Mouse (Mus musculus) brown adipose tissue, adult 24 weeks (tissue): ENCODE measurements around the gene Rsf1. TPM values are rescaled to one million over a fixed set of nuclear protein-coding genes. Genes with fewer than 3 reads are reported as not detected.

ENCODE experiments used
- H3K27ac ChIP-seq: fragments of 200-500 bp; replicated peaks from 2 replicates; pipeline ENCODE4 v1.5.1; 2012; ENCODE audit warnings: low read depth, mild to moderate bottlenecking, low read length
- H3K4me1 ChIP-seq: fragments of 200-500 bp; 2 replicates; pipeline ENCODE4 v1.6.1; 2012; ENCODE audit warnings: low read length, mixed read lengths; ENCODE audit not compliant: control insufficient read depth, insufficient read depth, insufficient read length
- H3K4me3 ChIP-seq: fragments of 200-500 bp; 2 replicates; pipeline ENCODE4 v1.5.1; 2012; ENCODE audit warnings: low read depth, mild to moderate bottlenecking, low read length, moderate library complexity; ENCODE audit not compliant: insufficient read depth
- polyA plus RNA-seq: library from polyadenylated mRNA; stranded (reverse); fragments of >200 nt; gene quantifications from 2 replicates; pipeline ENCODE4 v1.2.4, GENCODE M21; 2012; ENCODE audit not compliant: missing spikeins, insufficient read depth, insufficient read length

Gene Rsf1
- polyA plus RNA-seq, 1 experiment = 9.5 TPM

DNA sequence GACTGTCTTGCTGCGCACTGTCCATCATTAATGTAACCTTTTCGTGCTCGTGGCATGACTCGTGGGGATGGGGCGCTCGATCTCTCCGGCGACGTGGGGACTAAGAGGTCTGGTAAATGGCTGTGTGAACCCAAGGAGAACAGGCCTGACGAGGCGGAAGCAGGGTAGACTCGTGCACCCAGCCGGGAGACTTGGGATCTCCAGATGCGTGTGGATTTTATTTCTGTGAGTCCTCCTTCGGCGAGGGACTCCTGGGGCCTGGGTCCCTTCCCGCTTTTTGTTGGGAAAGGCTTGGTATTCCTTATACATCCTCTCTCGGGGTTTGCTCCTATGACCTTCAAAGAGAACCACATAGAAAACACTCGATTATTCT, 116.4 kb downstream of the Rsf1 start:
- Histone ChIP-seq H3K27ac (peak overlapping the region; percentile 45), H3K4me1 (peaks cover 4% of the 10 kb centered on the region), H3K4me3 (peak overlapping the region; percentile 93)

DNA sequence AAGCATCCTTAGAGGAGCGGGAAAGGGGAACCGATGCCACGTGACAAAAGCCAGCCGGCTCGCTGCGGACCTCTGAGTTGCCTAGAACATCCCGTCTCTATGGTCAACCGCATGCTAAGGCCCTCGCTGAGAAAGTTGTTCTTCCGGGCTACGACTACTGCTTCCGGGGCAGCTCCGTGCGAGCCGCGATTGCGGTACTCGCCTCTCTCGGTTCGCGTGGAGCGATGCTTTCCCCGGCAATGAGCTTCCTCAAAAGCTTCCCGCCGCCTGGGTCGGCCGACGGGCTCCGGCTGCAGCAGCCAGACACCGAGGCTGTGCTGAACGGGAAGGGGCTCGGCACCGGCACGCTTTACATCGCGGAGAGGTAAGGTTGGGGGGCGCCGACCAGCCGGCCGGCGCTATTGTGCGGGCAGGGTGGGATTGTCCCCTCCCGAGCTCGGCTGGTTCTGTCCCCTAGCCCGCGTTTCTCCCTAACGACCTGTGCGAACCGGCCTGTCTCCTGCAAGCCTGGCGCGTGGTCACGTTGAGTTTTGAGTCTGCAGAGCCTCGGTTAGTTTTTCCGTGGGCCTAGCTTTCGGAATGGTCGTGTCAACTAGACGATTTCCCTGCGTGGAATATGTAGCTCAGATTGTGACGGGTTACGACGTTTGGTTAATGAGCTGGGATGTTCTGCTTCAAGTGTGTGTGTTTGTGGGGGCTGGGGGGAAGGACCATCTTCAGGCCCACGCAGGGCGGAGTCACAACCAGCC, 117.0 kb downstream of the Rsf1 start, which contains the start of gene Clns1a:
Gene Clns1a (plus strand): TSS at position 129 of the 749 bp plus-strand sequence.
- H3K4me1 ChIP-seq = peaks cover 6% of the 10 kb centered on the region
- H3K27ac ChIP-seq = peak within 1 kb of the TSS; percentile 45
- H3K4me3 ChIP-seq = peak within 1 kb of the TSS; percentile 93

DNA sequence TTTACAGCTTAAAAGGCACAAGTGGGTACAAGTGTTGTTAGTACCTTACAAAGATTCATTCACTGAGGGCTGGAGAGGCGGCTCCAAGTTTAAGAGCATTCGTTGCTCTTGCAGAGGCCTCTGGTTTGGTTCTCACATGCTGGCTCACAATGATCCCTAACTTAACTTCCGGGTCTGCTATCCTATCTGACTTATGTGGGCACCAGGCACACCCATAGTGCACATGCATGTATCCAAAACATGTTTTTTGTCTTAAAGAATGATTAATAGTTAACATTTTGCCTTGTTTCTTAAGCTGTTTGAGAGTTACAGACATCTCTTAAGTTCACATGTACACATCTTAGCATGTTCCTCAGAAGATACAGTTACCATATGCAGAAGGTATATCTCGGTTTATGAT, 120.5 kb downstream of the Rsf1 start:
- Histone ChIP-seq H3K4me1 (peaks cover 6% of the 10 kb centered on the region), H3K4me3 (no peak overlapping the region), H3K27ac (no peak overlapping the region)

DNA sequence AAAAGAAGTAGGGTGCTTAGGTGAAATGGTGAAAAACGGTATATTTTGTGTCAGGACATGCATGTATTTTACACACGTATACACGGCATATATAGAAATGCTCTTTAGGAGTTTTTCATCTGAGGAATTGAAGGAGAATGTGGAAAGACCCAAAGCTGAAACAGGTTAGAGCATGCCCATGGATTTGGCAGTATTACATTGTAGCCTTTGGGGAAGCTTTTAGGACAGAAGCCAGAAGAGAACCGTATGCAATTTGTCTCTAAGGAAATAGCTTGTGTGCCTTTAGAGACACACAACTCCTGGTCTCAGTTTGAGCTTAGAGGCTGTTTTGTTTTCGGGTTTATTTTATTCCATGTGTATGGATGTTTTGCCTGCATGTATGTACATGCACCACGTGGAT, 121.4 kb downstream of the Rsf1 start:
- Histone ChIP-seq H3K27ac (no peak overlapping the region), H3K4me3 (no peak overlapping the region), H3K4me1 (peaks cover 3% of the 10 kb centered on the region)

DNA sequence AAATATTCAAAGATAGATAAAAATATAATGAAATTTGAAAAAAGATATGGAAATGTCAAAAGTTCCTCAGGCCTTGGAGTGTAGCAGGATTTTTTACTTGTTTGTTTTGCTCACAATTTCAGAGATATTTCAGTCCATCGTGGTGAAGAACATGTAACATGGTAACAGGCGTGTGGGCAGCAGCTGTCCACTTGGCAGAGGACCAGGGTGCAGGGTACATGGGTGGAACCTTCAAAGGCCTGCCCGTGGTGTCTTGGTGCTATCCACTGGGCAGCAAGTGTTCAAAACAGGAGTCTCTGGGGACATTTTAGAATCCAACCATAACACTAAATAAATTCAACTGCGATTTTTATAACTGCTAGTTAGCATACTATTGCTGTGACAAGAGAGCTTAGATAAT, 127.4 kb downstream of the Rsf1 start:
- H3K27ac ChIP-seq = no peak overlapping the region

DNA sequence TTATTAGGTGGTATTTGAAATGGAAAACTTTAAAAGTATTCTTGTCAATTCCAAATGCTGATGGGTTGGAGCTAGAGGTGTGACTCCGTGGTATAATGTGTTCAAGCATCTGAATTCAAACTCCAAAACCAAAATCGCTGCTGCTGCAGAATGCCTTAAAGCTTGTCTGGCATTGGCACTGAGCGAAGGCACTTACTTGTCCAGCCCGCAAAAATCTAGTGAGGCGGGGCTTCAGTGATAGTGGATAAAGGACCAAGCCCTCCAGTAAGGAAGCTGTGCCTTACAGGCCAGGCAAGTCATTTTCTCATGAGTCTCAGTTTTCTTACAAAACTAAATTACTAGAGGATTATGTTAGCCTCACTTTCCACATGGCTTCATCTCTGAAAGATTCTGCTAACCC, 128.1 kb downstream of the Rsf1 start:
- no peak overlapping the region for H3K4me3 ChIP-seq
- H3K4me1 ChIP-seq = 0 out of 2 replicates have a peak, but pooled peaks cover 2% of the 10 kb centered on the region
- no peak overlapping the region for H3K27ac ChIP-seq

More for the DNA sequence above, 127.4 kb downstream of the Rsf1 start:
- Histone ChIP-seq H3K4me1 (0 out of 2 replicates have a peak, but pooled peaks cover 2% of the 10 kb centered on the region), H3K4me3 (no peak overlapping the region)

DNA sequence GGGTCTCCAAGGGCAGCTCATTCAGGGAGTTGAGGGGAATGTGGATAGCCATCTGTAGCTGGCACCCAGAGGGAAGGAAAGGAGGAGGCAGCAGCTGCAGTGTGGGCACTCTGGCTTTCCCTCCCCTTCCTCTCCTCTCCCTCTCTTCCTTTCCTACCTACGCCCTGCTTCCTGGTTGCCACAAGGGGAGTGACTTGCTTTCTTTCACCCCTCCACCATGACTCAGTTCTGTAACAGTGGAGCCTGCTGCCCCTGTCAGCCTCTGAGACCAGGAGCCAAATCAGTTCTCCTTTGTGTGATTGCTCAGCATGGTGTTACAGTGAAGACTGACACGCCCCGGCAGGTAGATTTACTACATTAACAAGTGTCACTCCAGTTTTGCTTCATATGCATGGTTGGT, 129.5 kb downstream of the Rsf1 start:
- Histone ChIP-seq H3K27ac (no peak overlapping the region), H3K4me3 (no peak overlapping the region), H3K4me1 (0 out of 2 replicates have a peak, but pooled peaks cover 2% of the 10 kb centered on the region)

DNA sequence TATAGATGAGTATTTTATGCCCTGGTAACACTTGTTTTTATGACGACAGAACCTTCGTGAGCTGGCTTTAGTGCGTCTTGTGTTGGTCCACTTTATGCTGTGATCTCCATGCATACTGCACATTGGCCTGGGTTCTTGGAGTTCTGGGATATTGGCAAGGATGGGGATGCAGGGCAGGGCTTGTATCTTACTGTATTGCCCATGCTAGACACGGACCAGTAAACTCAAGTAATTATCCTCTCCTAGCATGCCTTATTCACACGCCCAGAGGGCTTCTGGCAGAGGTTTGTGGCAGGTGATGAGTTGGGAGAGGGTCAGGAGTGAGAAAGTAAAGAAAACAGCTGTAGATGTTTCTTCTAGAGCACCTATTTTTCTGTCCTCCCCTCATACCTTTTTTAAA, 135.0 kb downstream of the Rsf1 start:
- Histone ChIP-seq H3K4me3 (no peak overlapping the region), H3K4me1 (no peaks in the 10 kb centered on the region), H3K27ac (no peak overlapping the region)

DNA sequence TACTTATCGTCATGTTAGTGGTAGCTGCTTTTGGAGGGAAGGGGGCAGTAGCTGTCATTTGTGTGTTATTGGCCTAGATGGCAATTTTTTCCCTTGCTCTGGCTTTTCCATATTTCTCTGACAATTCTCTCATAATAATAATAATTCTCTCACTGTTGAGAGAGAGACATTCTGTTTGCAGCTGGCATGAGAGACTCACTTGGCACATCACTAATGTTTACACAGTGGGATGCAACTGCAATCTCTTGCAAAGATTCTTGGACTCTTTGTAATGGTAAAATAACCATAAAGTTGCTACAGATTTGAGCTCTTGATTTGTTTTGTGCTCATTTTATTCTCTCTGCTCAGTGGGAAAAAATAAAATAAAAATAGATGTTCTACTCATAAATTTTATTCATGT, 137.6 kb downstream of the Rsf1 start:
- no peak overlapping the region for H3K27ac ChIP-seq
- H3K4me3 ChIP-seq = no peak overlapping the region
- no peaks in the 10 kb centered on the region for H3K4me1 ChIP-seq

DNA sequence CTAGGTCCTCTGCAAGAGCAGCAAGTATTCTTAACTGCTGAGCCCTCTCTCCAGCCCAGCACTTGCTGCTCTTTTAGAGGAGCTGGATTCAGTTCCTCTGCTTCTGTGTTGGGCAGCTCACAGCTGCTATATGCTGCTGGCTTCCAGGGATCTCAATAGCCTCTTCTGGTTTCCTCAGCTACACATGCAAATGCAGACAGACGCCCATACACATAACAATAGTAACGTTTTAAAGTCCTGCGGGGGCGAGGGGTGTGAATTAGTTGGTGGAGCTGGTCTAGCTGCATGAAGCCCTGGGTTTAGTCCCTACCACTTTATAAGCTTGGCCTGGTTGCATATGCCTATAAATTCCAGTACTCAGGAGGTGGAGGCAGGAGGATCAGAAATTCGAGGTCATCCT, 139.4 kb downstream of the Rsf1 start:
- Histone ChIP-seq H3K4me3 (no peak overlapping the region), H3K27ac (no peak overlapping the region), H3K4me1 (no peaks in the 10 kb centered on the region)

DNA sequence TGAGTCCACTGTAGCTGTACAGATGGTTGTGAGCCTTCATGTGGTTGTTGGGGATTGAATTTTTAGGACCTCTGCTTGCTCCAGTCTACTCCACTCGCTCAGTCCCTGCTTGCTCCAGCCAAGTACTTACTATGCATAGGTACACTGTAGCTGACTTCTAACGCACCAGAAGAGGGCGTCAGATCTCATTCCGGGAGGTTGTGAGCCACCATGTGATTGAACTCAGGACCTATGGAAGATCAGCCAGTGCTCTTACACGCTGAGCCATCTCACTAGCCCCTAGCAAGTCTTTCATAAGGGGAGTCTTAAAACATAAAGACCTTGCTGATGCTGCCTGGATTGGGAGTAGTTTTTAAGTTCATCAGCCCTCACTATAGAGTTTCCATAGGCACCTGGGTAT, 140.4 kb downstream of the Rsf1 start:
- Histone ChIP-seq H3K4me3 (no peak overlapping the region), H3K27ac (no peak overlapping the region), H3K4me1 (no peaks in the 10 kb centered on the region)

DNA sequence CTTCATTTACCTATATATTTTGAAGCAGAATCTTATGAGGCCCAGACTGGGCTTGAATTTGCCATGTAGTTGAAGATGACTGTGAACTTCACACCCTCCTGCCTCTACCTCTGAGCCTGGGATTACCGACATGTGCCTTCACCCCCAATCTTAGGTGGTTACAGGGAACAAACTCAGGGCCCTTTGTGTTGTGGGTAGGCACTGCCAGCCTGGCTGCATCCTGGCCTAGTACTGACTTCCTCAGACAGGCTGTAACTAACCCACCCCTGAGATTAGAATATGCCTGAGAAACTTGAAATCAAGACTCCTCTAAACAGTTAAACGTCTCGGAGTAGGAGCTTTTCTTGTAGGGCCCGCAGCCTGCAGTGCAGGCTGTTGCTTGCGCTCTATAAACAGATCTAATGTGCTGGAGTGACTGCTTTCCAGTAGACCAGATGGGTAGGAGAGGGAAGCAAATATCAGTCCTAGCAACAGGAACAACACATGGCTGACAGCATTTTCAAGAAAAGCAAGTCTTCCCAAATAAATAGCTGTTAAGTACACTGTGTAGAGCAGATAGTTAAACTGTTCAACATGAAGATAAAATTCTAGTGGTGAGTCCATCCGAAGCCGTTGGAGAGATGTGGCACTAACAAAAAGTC, 142.7 kb downstream of the Rsf1 start:
- Histone ChIP-seq H3K4me1 (no peaks in the 10 kb centered on the region), H3K4me3 (no peak overlapping the region), H3K27ac (no peak overlapping the region)

DNA sequence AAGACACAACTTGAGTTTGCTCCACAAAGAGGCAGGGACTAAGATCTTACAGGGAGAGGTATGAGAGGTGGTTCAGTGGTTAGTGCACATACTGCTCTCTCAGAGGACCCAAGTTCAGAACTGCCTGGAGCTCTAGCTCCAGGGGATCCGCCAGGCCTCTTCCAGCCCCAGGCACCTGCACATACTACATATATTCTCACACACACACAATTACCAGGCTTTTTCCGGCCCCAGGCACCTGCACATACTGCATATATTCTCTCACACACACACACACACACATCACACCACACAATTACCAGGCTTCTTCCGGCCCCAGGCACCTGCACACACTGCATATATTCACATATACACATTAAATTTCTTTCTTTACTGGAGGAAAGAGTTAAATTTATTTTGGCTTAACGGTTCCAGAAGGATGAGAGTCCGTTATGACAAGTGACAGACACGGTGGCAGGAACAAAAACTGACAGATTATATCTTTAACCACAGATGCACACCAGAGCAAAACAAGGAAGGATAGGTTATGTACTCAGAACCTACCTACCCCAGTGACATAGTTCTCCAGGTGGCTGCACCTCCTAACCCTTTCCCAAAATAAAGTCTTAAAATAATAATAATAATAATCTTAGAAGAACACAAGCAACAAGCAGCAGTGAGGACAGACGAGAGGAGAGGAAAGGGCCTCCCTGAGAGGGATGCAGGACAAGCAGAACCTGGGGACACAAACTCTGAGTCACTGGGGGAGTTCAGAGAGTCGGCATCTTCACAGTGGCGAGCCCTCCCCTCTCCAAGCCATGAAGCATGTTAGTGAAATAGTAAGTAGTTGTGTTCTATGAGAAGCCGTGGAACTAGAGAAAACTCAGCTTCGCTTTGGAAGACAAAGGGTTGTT, 144.2 kb downstream of the Rsf1 start:
- Histone ChIP-seq H3K27ac (no peak overlapping the region), H3K4me1 (no peaks in the 10 kb centered on the region), H3K4me3 (no peak overlapping the region)

DNA sequence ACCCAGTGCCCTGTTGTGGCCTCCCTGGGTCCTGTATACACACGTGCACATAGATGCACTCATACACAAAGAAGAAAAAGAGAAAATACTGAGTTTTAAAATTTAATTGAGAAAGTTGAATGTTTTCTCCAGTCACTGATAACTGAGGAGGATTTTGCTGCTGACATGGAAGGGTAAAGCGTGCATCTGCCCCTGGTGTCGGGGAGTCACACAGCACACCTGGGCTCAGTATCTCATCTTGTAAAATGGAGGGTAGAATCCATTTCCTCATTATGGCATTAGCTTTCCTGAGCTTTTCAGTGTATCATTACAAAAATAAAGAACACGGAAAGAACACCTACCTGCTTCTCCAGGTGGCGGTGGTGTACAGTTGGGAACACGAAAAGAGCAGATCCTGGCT, 145.7 kb downstream of the Rsf1 start:
- H3K4me3 ChIP-seq = no peak overlapping the region
- H3K27ac ChIP-seq = no peak overlapping the region
- peaks cover 2% of the 10 kb centered on the region; the same call in 1 of the 2 replicates for H3K4me1 ChIP-seq

DNA sequence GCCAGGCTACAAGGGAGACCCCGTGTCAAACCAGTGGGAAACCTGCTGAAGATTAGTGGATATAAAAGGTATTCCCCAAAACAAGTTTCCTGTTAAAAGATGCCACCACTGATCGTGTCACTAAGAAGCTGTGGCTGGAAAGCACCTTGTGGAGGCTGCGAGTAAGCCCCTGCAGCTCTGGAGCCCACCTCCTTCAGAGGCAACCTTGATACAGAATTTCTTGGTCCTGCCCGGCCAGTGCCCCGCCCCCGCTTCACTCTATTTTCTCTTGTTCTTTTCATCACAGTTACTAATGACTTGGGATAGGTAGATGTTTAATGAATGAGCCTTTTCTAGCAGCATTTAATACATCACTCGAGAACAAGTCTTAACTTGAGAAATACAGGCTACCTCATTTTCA, 146.4 kb downstream of the Rsf1 start:
- H3K4me1 ChIP-seq = peaks cover 5% of the 10 kb centered on the region; the same call in 1 of the 2 replicates
- H3K4me3 ChIP-seq = no peak overlapping the region
- H3K27ac ChIP-seq = no peak overlapping the region
